Mouse (Mus musculus) thymus, adult 18-20 months (tissue): ENCODE measurements at regions not wholly inside any gene's neighbourhood (a gene's known extent, or its start where the extent isn't known, plus 50 kb on each side); places are given as distances from the start of the nearest gene placed in this dataset.
A peak's percentile ranks its signal among the peaks of the same experiment; 100 is the strongest.

ENCODE experiments used
- DNase-seq, 2 experiments: peaks; one replicate each; pipeline ENCODE4 v3.0.0; 2022; ENCODE audit warnings: mixed read lengths in 2 of 2

DNA sequence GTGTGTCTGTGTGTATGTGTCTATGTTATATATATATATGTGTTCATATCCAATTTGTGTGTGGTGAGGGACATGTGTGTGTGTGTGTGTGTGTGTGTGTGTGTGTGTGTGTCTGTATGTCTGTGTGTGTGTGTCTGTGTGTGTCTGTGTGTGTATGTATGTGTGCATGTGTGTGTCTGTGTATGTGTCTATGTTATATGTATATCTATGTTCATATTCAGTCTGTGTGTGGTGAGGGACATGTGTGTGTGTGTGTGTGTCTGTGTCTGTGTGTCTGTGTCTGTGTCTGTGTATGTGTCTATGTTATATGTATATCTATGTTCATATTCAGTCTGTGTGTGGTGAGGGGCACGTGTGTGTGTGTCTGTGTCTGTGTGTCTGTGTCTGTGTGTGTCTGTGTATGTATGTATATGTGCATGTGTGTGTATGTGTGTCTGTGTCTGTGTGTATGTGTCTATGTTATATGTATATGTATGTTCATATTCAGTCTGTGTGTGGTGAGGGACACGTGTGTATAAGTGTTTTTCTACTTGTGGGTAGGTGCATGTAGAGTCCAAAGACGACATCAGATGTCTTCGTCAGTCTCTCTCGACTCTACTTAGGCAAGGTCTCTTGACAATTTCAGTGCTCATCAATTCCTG is 370.5 kb upstream of the Slc7a11 start:
- no peak for DNase-seq

DNA sequence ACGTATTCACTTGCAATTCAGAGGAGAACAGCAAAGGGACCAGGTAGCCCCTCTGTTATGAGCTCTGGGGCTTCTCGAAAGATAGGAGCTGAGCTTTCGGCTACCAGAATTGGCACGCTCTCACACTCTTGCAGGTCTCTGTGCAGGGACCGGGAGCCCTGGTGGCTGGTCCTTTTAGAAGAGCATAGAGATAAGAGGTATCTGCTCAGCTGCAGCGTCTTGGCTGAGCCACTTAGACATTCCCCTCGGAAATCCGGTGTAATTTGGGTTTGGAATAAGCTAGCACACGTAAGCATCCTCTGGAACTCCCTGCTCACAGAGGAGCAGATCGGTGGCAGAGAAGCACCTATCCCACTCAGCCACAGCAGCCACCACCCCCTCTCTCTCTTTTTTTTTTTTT is 372.3 kb upstream of the Slc7a11 start:
- no peak for DNase-seq

DNA sequence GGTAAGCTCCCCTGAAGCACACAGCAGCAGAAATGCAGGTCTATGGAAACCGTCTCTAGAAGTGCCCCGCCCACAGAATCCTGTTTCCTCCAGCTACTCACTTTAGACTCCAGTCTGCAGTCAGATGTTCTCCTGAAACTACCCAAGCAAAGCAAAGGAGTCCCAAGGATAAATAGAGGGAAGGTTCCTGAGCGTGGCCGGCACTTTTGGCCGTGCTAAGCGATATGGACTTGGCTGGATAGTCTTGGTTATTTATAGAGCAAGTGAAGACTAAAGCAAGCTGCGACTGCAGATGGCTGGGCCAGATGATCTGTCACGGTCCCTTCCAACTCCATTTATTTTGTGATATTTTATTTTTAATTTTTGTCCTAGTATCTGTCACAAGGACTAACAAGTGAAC is 373.1 kb upstream of the Slc7a11 start:
- DNase-seq: no peak

- no peak for DNase-seq
Measured at GRCm38 (mm10) chr3:50817361-50817760, 373.9 kb upstream of the Slc7a11 start.

DNA sequence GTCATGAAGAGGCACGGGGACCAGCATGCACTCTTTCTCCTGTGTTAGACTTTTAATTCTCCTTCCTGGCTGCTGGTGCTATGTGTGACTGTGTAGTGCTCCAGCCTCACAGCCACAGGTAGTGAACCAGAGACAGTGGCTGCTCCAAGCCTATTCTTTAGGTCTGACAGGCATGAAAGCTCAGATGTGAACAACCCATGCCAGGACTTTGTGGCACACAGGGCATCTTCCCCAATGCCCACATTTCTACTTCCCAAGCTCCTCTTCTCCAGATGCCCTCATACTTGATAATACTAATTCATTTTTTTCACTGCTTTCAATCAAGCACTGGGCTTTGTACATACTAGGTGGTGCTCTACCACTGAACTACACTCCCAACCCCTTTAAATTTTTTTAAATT is 377.4 kb upstream of the Slc7a11 start:
- DNase-seq: no peak

DNA sequence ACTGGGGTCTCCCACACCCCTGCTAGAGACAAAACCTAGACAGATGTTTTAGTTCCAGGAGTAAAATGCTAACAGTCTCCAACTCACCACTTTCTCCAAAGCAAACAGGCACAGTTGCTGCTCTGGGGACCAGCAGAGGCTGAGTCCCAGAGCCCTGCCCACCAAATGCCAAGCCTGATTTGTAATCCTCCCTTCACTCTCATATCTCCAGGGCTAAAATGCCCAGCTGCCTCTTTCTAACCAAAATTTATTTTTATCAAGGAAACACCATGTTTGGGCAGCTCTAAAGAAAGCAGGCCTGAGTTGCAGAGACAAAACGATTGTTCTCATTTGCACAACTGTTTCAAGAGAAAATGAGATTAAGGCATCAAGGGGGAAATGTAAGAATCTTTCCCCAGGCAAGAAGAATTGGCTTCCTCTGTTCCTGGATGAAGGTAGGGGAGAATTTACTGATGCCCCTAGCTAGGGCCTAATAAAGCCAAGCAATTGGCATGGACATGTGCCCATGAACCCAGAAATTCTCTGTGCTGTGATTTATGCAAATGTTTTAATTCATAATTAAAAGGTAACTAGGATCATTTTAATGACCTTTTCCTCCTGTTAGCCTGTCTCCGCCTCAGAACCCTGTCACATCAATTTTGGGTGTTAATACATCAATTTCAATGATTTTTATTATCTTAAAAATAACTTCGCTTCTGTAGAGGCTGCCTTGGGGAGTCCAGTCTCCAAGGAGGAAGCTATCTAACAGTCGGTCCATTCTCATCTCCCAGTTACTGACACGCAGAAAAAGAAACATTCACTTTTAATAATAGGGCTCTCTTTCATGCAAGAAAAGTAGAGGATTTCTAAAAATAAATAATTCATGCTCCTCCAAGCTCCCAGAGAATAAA is 382.4 kb upstream of the Slc7a11 start:
- no peak for DNase-seq

DNA sequence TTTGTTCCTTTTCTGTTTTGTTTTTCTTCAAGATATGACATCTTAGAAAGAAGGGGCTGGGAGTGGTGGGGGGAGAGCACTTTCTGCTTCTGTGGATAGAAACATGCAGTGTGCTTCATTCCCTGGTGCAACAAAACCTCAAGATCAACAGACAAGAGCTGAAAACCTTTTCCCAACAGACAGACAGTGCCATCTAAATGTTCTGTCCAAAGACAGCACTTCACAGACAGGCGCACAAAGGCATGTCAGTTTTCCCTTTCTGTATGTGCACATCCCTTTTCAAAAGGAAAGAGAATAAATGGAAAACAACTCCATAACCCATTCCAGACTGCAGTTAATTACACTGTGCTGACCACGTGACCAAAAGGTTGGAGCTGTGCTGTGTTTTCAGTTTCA is 383.0 kb upstream of the Slc7a11 start:
- no peak for DNase-seq

GRCm38 (mm10) chr3:50829211-50829610 is 385.8 kb upstream of the Slc7a11 start:
- peak in 1 of 2 experiments; percentile 29 for DNase-seq

DNA sequence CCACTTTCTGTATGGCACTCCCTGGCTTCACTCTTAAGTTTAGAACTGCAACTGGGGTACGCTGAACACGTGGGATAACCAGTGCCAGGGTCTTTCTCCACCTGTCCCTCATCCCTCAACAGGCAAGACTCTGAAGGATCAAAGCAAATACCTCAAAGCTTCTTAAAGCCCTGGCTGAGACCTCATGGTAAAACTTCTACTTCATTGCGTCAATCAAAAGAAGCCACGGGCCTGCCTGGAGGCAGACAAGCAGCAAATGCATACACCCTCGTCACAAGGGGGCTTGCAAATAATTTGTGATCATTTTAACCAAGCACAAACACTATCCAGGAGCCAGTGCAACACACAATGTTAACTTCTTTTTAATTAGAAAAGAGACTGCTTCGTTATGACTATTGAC is 387.0 kb upstream of the Slc7a11 start:
- DNase-seq: no peak

- DNase-seq: no peak
Measured at GRCm38 (mm10) chr3:50830926-50831325, 387.5 kb upstream of the Slc7a11 start.

DNA sequence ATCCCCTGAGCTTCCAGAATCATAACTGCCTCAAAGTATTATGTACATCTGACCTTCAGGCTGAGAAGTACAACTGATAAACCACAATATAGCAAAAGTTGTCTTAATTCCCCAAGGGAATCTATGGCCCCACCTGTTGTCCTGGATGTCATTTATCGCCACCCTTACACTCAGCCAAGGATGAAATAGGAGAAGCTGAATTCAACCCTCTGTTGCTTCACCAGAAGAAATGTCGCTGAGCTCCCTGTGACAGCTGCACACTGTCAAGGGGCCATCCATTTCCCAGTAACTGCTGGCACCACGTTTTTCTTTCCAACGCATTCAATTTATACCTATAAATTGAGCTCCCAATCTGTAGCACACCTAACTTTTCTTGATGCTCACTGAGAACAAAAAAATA is 382.0 kb upstream of the Noct start:
- no peak for DNase-seq

- no peak for DNase-seq
Measured at GRCm38 (mm10) chr3:50844835-50845301, 379.4 kb upstream of the Noct start.

GRCm38 (mm10) chr3:50845311-50845710 is 378.9 kb upstream of the Noct start:
- DNase-seq: no peak

DNA sequence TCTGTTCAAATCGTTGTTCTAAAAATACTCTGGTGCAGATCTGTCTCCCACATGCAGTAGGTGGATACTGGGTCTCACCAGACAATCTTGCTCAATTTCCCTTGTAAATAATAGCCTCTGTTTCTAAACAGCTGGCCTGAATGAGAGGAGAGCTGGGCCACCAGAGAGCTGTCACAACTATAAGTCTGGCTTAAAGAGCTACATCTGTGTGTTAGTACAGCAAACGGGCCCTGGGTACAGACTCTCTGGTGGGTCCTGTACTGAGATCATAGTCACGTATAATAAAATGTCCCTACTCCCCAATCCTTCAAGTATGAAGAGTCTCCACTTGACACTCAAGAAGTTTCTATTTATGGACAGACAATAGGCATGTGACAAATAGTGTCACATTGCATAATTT is 375.7 kb upstream of the Noct start:
- DNase-seq: no peak

DNA sequence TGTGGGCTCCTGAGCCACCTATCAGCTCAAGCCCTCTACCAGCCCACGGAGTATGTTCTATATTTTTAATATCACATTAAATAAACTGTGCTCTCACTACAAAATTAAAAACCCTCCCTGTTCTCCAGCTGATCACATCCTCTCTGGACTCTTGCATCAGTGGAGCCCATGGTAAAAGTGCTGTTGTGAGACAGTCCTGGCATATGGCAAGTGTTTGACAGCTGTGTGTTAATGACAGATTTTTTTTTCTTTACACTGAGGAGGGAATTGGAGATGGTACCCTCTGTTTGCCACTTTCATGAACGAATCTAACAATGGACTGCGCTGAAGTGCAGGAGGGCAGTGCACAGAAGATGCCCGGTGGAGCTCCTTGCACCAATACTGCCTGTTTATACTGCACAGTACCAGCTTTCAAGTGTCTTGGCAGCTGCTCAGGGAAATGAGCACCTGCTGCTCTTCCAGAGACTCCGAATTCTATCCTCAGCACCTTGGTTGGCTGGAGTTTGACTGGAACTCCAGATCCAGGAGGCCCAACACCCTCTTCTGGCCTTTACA is 373.1 kb upstream of the Noct start:
- no peak for DNase-seq

GRCm38 (mm10) chr3:50867105-50867504 is 357.1 kb upstream of the Noct start:
- DNase-seq: no peak

GRCm38 (mm10) chr3:50869211-50869610 is 355.0 kb upstream of the Noct start:
- DNase-seq: no peak

- no peak for DNase-seq
Measured at GRCm38 (mm10) chr3:50879050-50879449, 345.2 kb upstream of the Noct start.

DNA sequence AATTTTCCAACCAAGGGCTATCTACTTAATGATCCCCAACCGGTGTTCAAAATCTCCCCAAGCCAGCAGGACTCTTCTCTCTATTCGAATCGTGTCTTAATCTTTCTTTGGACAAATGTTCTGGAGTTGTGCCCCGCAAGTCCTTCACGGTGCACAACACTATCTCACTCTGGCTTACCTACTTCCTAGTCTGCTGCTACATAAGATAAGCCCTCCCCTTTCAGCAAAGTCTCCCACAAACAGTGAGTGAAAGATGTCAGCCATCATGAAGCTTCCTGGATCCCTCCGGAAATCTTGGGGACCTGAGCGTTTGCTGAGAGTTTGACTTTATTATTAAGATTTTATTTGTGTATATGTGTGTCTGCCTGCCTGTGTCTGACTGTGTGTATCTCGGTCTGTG is 344.7 kb upstream of the Noct start:
- DNase-seq: no peak

GRCm38 (mm10) chr3:50881437-50882248 is 342.6 kb upstream of the Noct start:
- no peak for DNase-seq

- DNase-seq: no peak
Measured at GRCm38 (mm10) chr3:50882249-50882733, 342.0 kb upstream of the Noct start.

DNA sequence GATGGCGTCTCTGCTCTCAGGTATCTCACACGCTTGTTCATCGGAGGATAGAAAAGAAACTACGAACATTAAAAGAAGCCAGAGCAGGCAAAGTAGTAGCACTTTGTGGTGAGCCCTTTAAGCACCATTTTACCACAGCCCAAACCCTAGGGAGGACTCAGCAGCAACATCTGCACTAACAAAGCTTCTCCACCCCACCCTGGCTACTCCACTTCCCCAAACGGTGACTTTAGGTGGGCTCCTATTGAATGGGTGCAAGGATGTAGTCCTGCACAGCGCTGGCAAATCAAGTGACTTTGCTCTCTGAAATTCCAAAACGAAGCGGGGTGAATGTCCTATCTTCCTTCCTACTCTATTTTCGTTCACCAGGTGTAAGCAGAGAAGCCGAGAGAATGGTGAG is 337.9 kb upstream of the Noct start:
- peak; percentile 42 to 69 for DNase-seq

DNA sequence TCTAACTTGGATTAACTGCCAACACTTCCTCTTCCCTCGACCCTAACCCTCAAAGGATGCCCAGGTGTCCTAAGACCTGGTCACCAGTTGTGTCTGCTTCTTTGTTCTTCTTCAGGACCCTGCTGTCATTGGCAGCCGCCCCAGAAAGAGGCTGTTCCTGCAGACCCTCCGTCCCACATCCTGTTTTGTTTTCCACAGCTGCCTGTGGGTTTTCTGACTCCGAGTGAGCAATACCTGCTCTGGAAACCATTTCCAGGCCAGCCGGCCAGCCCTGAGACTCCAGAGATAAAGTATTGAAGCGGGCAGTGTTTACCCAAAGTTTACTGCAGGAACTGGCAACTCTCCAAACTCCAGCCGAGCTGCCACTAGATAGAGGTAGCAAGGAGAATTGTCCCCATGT is 337.2 kb upstream of the Noct start:
- peak; percentile 62 to 77 for DNase-seq
